8 mouse cellular contexts compared by ENCODE assay signal in the genomic region with DNA sequence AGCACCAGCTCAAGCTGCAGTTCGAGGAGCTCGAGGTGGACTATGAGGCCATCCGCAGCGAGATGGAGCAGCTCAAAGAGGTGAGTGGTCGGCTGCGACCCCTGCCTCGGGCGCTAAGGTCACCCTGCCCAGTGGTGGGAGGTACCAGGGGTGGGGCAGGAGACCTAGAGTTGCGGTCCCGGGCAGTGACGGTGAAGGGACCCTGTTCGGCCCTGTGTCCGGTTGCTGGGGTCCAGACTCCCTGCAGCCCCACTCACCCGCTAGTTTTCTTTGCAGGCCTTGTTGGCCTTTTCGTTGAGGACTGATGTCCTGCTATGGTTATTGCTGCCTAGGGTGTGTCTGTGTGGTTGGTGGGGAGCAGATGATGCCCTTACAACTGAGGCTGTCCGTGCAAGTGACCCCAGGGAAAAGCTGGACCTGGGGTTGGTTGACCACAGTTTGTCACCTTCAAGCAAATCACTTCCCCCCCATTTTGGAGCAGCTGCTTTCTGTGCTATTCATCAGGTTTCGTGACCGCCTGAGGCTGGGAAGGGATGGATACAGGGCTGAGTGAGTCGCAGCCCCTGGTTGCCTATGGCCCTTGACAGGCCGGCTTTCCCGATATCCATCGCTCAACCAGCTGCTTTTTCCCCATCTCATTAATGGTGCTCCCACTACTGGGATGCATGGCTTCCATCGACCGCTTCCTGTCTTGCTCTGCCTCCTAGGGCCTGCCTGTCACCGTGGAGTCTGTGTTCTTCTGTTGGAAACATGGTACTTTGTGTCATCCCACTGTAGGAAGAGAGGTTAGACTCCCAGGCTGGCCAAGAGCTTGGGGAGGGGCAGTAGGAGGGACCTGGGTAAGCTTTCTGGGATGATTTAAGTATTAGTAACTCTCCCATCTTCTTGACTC. TPM values are rescaled to one million over a fixed set of nuclear protein-coding genes. Genes with fewer than 3 reads are reported as not detected.
DNase-seq lines count a peak whose midpoint lies in the region; ATAC-seq lines count a peak whose summit lies in the region.

No protein-coding gene starts in this region.

- DNase-seq in lung, postnatal 10 days: no peak
- no peak for DNase-seq in embryonic facial prominence, embryonic 14.5 days (ENCODE audit: low spot score)
- no peak for DNase-seq in intestine, embryonic 14.5 days (ENCODE audit: low spot score)
- DNase-seq in B cell, adult 2 months: no peak
- no peak for DNase-seq in yolk sac, embryonic 10.5 days (ENCODE audit: low spot score)
- DNase-seq in right cerebral cortex, postnatal 10 days (ENCODE audit: low spot score in 2 of 2): no peak

- no peaks in the 10 kb centered on the region for H3K27me3 ChIP-seq in lung, embryonic 16.5 days (ENCODE audit: control insufficient read depth, insufficient read depth, low read depth, low read length)
- no peaks in the 10 kb centered on the region for H3K27me3 ChIP-seq in embryonic facial prominence, embryonic 14.5 days (replicated peaks; ENCODE audit: control insufficient read depth, insufficient read depth, low read length)
- H3K27me3 ChIP-seq in intestine, embryonic 14.5 days (replicated peaks; ENCODE audit: control insufficient read depth, insufficient read depth, low read length): no peaks in the 10 kb centered on the region
- no peaks in the 10 kb centered on the region for H3K27me3 ChIP-seq in midbrain, embryonic 16.5 days (ENCODE audit: control insufficient read depth, insufficient read depth, low read depth, low read length)

- no peaks in the 10 kb centered on the region for H3K36me3 ChIP-seq in lung, embryonic 16.5 days (ENCODE audit: control insufficient read depth, insufficient read depth, low read length)
- no peaks in the 10 kb centered on the region for H3K36me3 ChIP-seq in embryonic facial prominence, embryonic 14.5 days (ENCODE audit: control insufficient read depth, insufficient read depth, low read length)
- H3K36me3 ChIP-seq in intestine, embryonic 14.5 days (ENCODE audit: control insufficient read depth, insufficient read depth, low read length): no peaks in the 10 kb centered on the region
- H3K36me3 ChIP-seq in midbrain, embryonic 16.5 days (ENCODE audit: control insufficient read depth, insufficient read depth, low read length): no peaks in the 10 kb centered on the region

- H3K9me3 ChIP-seq in lung, embryonic 16.5 days (ENCODE audit: control insufficient read depth, low read length): no peaks in the 10 kb centered on the region
- H3K9me3 ChIP-seq in embryonic facial prominence, embryonic 14.5 days (ENCODE audit: control insufficient read depth, low read length): no peaks in the 10 kb centered on the region
- no peaks in the 10 kb centered on the region for H3K9me3 ChIP-seq in intestine, embryonic 14.5 days (ENCODE audit: control insufficient read depth, low read length)
- no peaks in the 10 kb centered on the region for H3K9me3 ChIP-seq in midbrain, embryonic 16.5 days (replicated peaks; ENCODE audit: control insufficient read depth, low read length, poor library complexity, severe bottlenecking)

- H3K9ac ChIP-seq in lung, embryonic 16.5 days (ENCODE audit: low read length): peak overlapping the region; percentile 94
- H3K9ac ChIP-seq in embryonic facial prominence, embryonic 14.5 days (ENCODE audit: low read depth, low read length): peak overlapping the region; percentile 91
- H3K9ac ChIP-seq in intestine, embryonic 14.5 days (ENCODE audit: low read length): peak overlapping the region; percentile 83
- H3K9ac ChIP-seq in midbrain, embryonic 16.5 days (ENCODE audit: low read depth, low read length): peak overlapping the region; percentile 95

- H3K4me3 ChIP-seq in lung, embryonic 16.5 days (ENCODE audit: low read length): peak overlapping the region; percentile 97
- peak overlapping the region; percentile 91 for H3K4me3 ChIP-seq in embryonic facial prominence, embryonic 14.5 days (ENCODE audit: low read depth, low read length)
- peak overlapping the region; percentile 84 for H3K4me3 ChIP-seq in intestine, embryonic 14.5 days (ENCODE audit: low read depth, low read length)
- peak overlapping the region; percentile 92 for H3K4me3 ChIP-seq in midbrain, embryonic 16.5 days (ENCODE audit: low read depth, low read length)

- peak overlapping the region; percentile 44 for H3K27ac ChIP-seq in lung, embryonic 16.5 days (ENCODE audit: low read length)
- H3K27ac ChIP-seq in embryonic facial prominence, embryonic 14.5 days (replicated peaks; ENCODE audit: low read depth, low read length): peak overlapping the region; percentile 49
- H3K27ac ChIP-seq in intestine, embryonic 14.5 days (ENCODE audit: low read depth): peak overlapping the region; percentile 8; the same call in 1 of the 2 replicates
- H3K27ac ChIP-seq in midbrain, embryonic 16.5 days (ENCODE audit: low read length): peak overlapping the region; percentile 74

- peaks cover 35% of the 10 kb centered on the region for H3K4me1 ChIP-seq in lung, embryonic 16.5 days (replicated peaks; ENCODE audit: control insufficient read depth, insufficient read depth, low read length)
- H3K4me1 ChIP-seq in embryonic facial prominence, embryonic 14.5 days (ENCODE audit: control insufficient read depth, insufficient read depth, low read length): peaks cover 22% of the 10 kb centered on the region
- H3K4me1 ChIP-seq in intestine, embryonic 14.5 days (replicated peaks; ENCODE audit: control insufficient read depth, insufficient read depth, low read length): peaks cover 21% of the 10 kb centered on the region
- peaks cover 36% of the 10 kb centered on the region for H3K4me1 ChIP-seq in midbrain, embryonic 16.5 days (ENCODE audit: control insufficient read depth, insufficient read depth, low read length)

- WGBS in lung, embryonic 16.5 days: 5% methylated on average over 25 of the region's 25 CpGs
- WGBS in embryonic facial prominence, embryonic 14.5 days: 10% methylated on average over 18 of the region's 25 CpGs
- WGBS in intestine, embryonic 14.5 days: 8% methylated on average over 25 of the region's 25 CpGs
- WGBS in midbrain, embryonic 16.5 days: 4% methylated on average over 25 of the region's 25 CpGs

- H3K4me2 ChIP-seq in lung, embryonic 16.5 days (ENCODE audit: low read depth, low read length): peak overlapping the region; percentile 90
- H3K4me2 ChIP-seq in embryonic facial prominence, embryonic 14.5 days (ENCODE audit: low read depth, low read length): peak overlapping the region; percentile 74
- peak overlapping the region; percentile 87 for H3K4me2 ChIP-seq in intestine, embryonic 14.5 days (ENCODE audit: low read length)
- peak overlapping the region; percentile 97 for H3K4me2 ChIP-seq in midbrain, embryonic 16.5 days (ENCODE audit: low read length)

- peak; percentile 21; the same call in 1 of the 2 replicates for ATAC-seq in lung, embryonic 16.5 days (ENCODE audit: low read depth)
- ATAC-seq in embryonic facial prominence, embryonic 14.5 days (ENCODE audit: low read depth): peak; percentile 1; the same call in 1 of the 2 replicates
- peak; percentile 25 for ATAC-seq in intestine, embryonic 14.5 days (replicated peaks; ENCODE audit: low FRiP score, low TSS enrichment, low read depth)
- no peak; the same call in 1 of the 2 replicates for ATAC-seq in midbrain, embryonic 16.5 days

RNA-seq across cellular contexts. Expression of gene Bicd2, which starts 0.7 kb away (rescaled TPM):
- polyA plus RNA-seq in lung, embryonic 16.5 days (2015; fragmentation: Nextera tagmentation; extraction: Ambion mirVana): 31.2 and 32.1 TPM in 2 replicates
- 35.9 and 37.1 TPM in 2 replicates for polyA plus RNA-seq in embryonic facial prominence, embryonic 14.5 days (2014; fragmentation: Nextera tagmentation; extraction: Ambion mirVana)
- polyA plus RNA-seq in intestine, embryonic 14.5 days (2014; fragmentation: Nextera tagmentation; extraction: Ambion mirVana): 24.0 and 25.8 TPM in 2 replicates
- polyA plus RNA-seq in midbrain, embryonic 16.5 days (2015; fragmentation: Nextera tagmentation; extraction: Ambion mirVana): 26.2 and 28.3 TPM in 2 replicates

RNA-seq across cellular contexts. Expression of gene Fgd3, which starts 22.0 kb away (rescaled TPM):
- polyA plus RNA-seq in lung, embryonic 16.5 days (2015; fragmentation: Nextera tagmentation; extraction: Ambion mirVana): 0.26 and 0.33 TPM in 2 replicates
- polyA plus RNA-seq in embryonic facial prominence, embryonic 14.5 days (2014; fragmentation: Nextera tagmentation; extraction: Ambion mirVana): 0.51 and 0.58 TPM in 2 replicates
- polyA plus RNA-seq in intestine, embryonic 14.5 days (2014; fragmentation: Nextera tagmentation; extraction: Ambion mirVana): 0.62 and 0.89 TPM in 2 replicates
- 2.7 and 3.2 TPM in 2 replicates for polyA plus RNA-seq in midbrain, embryonic 16.5 days (2015; fragmentation: Nextera tagmentation; extraction: Ambion mirVana)

Comparison
In these comparisons a context has a peak if more than half of its experiments do, and no peak if none do; other contexts are left out.
1. H3K27ac ChIP-seq: peak in every context shown above with its lines; median percentile 74 in midbrain, embryonic 16.5 days; 49 in embryonic facial prominence, embryonic 14.5 days; 44 in lung, embryonic 16.5 days; 8 in intestine, embryonic 14.5 days.